Mouse (Mus musculus): ENCODE data around the gene Olfr1417. TPM values are rescaled to one million over a fixed set of nuclear protein-coding genes. Genes with fewer than 3 reads are reported as not detected.

Gene Olfr1417
- total RNA-seq (2014; fragmentation: Nextera tagmentation) (not detected in 2 replicates), total RNA-seq (2017) (not detected in 2 replicates)

GRCm38 (mm10) chr19:11839119-11839518 lies at the start of gene Olfr1417:
Gene Olfr1417 (minus strand): TSS chr19:11839219.
- ATAC-seq (replicated peaks; ENCODE audit: poor library complexity, severe bottlenecking): no peak

- no peak for ATAC-seq (replicated peaks; ENCODE audit: poor library complexity, severe bottlenecking)
These were observed 47.2 kb upstream of the Olfr1417 start, which contains the start of gene Olfr1420 for GRCm38 (mm10) chr19:11886265-11886664. Gene Olfr1420 (plus strand): TSS chr19:11886565.

GRCm38 (mm10) chr19:11878404-11878803 lies 39.4 kb upstream of the Olfr1417 start:
- peak; percentile 46; the same call in 1 of the 2 replicates for ATAC-seq (replicated peaks; ENCODE audit: poor library complexity, severe bottlenecking)

GRCm38 (mm10) chr19:11875006-11875405 lies 36.0 kb upstream of the Olfr1417 start, which contains the start of gene Olfr1419:
Gene Olfr1419 (minus strand): TSS chr19:11875106.
- no peak for ATAC-seq (replicated peaks; ENCODE audit: poor library complexity, severe bottlenecking)

GRCm38 (mm10) chr19:11867837-11868236 lies 28.8 kb upstream of the Olfr1417 start:
- ATAC-seq (replicated peaks; ENCODE audit: poor library complexity, severe bottlenecking): no peak

GRCm38 (mm10) chr19:11860966-11861365 lies 21.9 kb upstream of the Olfr1417 start, which contains the start of gene Olfr1418:
Gene Olfr1418 (minus strand): TSS chr19:11861066.
- ATAC-seq (replicated peaks; ENCODE audit: poor library complexity, severe bottlenecking): no peak

- no peak for ATAC-seq (replicated peaks; ENCODE audit: poor library complexity, severe bottlenecking)
These were observed 17.5 kb upstream of the Olfr1417 start for GRCm38 (mm10) chr19:11856506-11856905.

GRCm38 (mm10) chr19:11854821-11855220 lies 15.8 kb upstream of the Olfr1417 start:
- ATAC-seq (replicated peaks; ENCODE audit: poor library complexity, severe bottlenecking): no peak

- peak; percentile 84 for ATAC-seq (replicated peaks; ENCODE audit: poor library complexity, severe bottlenecking)
These were observed 13.6 kb upstream of the Olfr1417 start for GRCm38 (mm10) chr19:11852652-11853051.

- no peak; the same call in 1 of the 2 replicates for ATAC-seq (replicated peaks; ENCODE audit: poor library complexity, severe bottlenecking)
These were observed 7.3 kb upstream of the Olfr1417 start for GRCm38 (mm10) chr19:11846333-11846732.

- ATAC-seq (replicated peaks; ENCODE audit: poor library complexity, severe bottlenecking): no peak
These were observed 15.5 kb downstream of the Olfr1417 start for GRCm38 (mm10) chr19:11823346-11824065.

- no peak for ATAC-seq (replicated peaks; ENCODE audit: poor library complexity, severe bottlenecking)
These were observed 18.8 kb downstream of the Olfr1417 start for GRCm38 (mm10) chr19:11820211-11820610.

GRCm38 (mm10) chr19:11819800-11820199 lies 19.2 kb downstream of the Olfr1417 start:
- ATAC-seq (replicated peaks; ENCODE audit: poor library complexity, severe bottlenecking): peak; percentile 75

- no peak for ATAC-seq (replicated peaks; ENCODE audit: poor library complexity, severe bottlenecking)
These were observed 19.8 kb downstream of the Olfr1417 start, which contains the start of gene Stx3 for GRCm38 (mm10) chr19:11819143-11819700. Gene Stx3 (minus strand): TSS chr19:11819403.

- ATAC-seq (replicated peaks; ENCODE audit: poor library complexity, severe bottlenecking): peak; percentile 28
These were observed 20.5 kb downstream of the Olfr1417 start for GRCm38 (mm10) chr19:11818199-11819142.

- no peak for ATAC-seq (replicated peaks; ENCODE audit: poor library complexity, severe bottlenecking)
These were observed 21.4 kb downstream of the Olfr1417 start for GRCm38 (mm10) chr19:11817586-11817985.

GRCm38 (mm10) chr19:11816706-11817105 lies 22.3 kb downstream of the Olfr1417 start:
- no peak for ATAC-seq (replicated peaks; ENCODE audit: poor library complexity, severe bottlenecking)

- ATAC-seq (replicated peaks; ENCODE audit: poor library complexity, severe bottlenecking): no peak
These were observed 24.2 kb downstream of the Olfr1417 start for GRCm38 (mm10) chr19:11814742-11815333.

GRCm38 (mm10) chr19:11813649-11814048 lies 25.4 kb downstream of the Olfr1417 start:
- ATAC-seq (replicated peaks; ENCODE audit: poor library complexity, severe bottlenecking): no peak

- no peak for ATAC-seq (replicated peaks; ENCODE audit: poor library complexity, severe bottlenecking)
These were observed 25.9 kb downstream of the Olfr1417 start for GRCm38 (mm10) chr19:11813136-11813535.
